ENCODE assay signal across 13 mouse cellular contexts in genomic region chr5:106327592-106328150, GRCm38 (mm10).
"Had no signal": no experiment of that assay in that cellular context is flagged by ENCODE, and none has a peak within 500 bp of the region (broad histone marks: within the 10 kb centered on the region; RNA-seq: fewer than 3 reads in every experiment).

No protein-coding gene starts in this region.

- H3K27ac ChIP-seq: limb, embryonic 15.5 days; liver, embryonic 12.5 days; lung, embryonic 15.5 days; macrophage; midbrain, embryonic 12.5 days had no signal

- H3K4me2 ChIP-seq: limb, embryonic 15.5 days; liver, embryonic 12.5 days; lung, embryonic 15.5 days; midbrain, embryonic 12.5 days had no signal

- H3K27me3 ChIP-seq: limb, embryonic 15.5 days; lung, embryonic 15.5 days; megakaryocyte, embryonic 14.5 days had no signal

- H3K9me3 ChIP-seq: limb, embryonic 15.5 days; liver, embryonic 12.5 days; lung, embryonic 15.5 days; megakaryocyte, embryonic 14.5 days; midbrain, embryonic 12.5 days had no signal

- H3K4me1 ChIP-seq: limb, embryonic 15.5 days; liver, embryonic 12.5 days; lung, embryonic 15.5 days; megakaryocyte, embryonic 14.5 days had no signal

- H3K9ac ChIP-seq: limb, embryonic 15.5 days; liver, embryonic 12.5 days; lung, embryonic 15.5 days; midbrain, embryonic 12.5 days had no signal

- H3K4me3 ChIP-seq: limb, embryonic 15.5 days; liver, embryonic 12.5 days; lung, embryonic 15.5 days; megakaryocyte, embryonic 14.5 days; midbrain, embryonic 12.5 days had no signal

- ATAC-seq: liver, embryonic 12.5 days had no signal

- DNase-seq: kidney, adult 8-10 months; kidney, postnatal 25 days; layer of hippocampus, adult 9-11 months; layer of hippocampus, postnatal 36 days; lung, postnatal 14 days; right cerebral cortex, postnatal 25 days; thymus, postnatal 36 days had no signal

- H3K36me3 ChIP-seq: limb, embryonic 15.5 days; liver, embryonic 12.5 days; lung, embryonic 15.5 days; midbrain, embryonic 12.5 days had no signal
